Mouse (Mus musculus) testis, adult 2 months (tissue): ENCODE measurements at regions not wholly inside any gene's neighbourhood (a gene's known extent, or its start where the extent isn't known, plus 50 kb on each side); places are given as distances from the start of the nearest gene placed in this dataset.
"Not testable (repeated sequence)": the region's sequence is repeated elsewhere in the genome, so short reads cannot be mapped to it uniquely, and the experiment has no call there.

Experiments
- CTCF ChIP-seq: fragments of 200-500 bp; IDR thresholded peaks from 2 replicates; pipeline ENCODE4 v1.5.1; 2012; ENCODE audit warnings: low read depth, mild to moderate bottlenecking, inconsistent platforms, low read length, moderate library complexity; ENCODE audit not compliant: control insufficient read depth, insufficient read depth, insufficient replicate concordance
- POLR2A ChIP-seq: fragments of 200-500 bp; IDR thresholded peaks from 2 replicates; pipeline ENCODE4 v1.6.1; 2012; ENCODE audit warnings: low read depth, mild to moderate bottlenecking, inconsistent platforms, low read length, moderate library complexity; ENCODE audit not compliant: control insufficient read depth

GRCm38 (mm10) chr11:40454994-40455393 is 240.0 kb downstream of the Mat2b start:
- TF ChIP-seq POLR2A, CTCF: not testable (repeated sequence)
